Mouse (Mus musculus) midbrain, postnatal 0 days (tissue): ENCODE data around the gene Rtbdn. TPM values are rescaled to one million over a fixed set of nuclear protein-coding genes. Genes with fewer than 3 reads are reported as not detected.

ENCODE experiments used
- ATAC-seq: fragments of 200-750 bp; cut with Nextera tagmentation; 2 replicates; pipeline ENCODE4 v1.8.0; 2017; ENCODE audit warnings: moderate number of reproducible peaks, mild to moderate bottlenecking, moderate TSS enrichment, moderate library complexity; ENCODE audit not compliant: low FRiP score
- DNase-seq: peaks from one replicate; pipeline ENCODE4 v3.0.0-alpha.2; 2015; ENCODE audit warnings: low spot score
- H3K27ac ChIP-seq: fragments of 300-500 bp; sonication (generic); 2 replicates; pipeline ENCODE4 v1.5.1; 2014; ENCODE audit warnings: low read depth, mild to moderate bottlenecking, low read length, mixed read lengths
- H3K27me3 ChIP-seq: fragments of 300-500 bp; sonication (generic); 2 replicates; pipeline ENCODE4 v1.6.1; 2014; ENCODE audit warnings: low read length, control low read depth, mixed read lengths; ENCODE audit not compliant: insufficient read depth
- H3K36me3 ChIP-seq: fragments of 300-500 bp; sonication (generic); 2 replicates; pipeline ENCODE4 v1.6.1; 2014; ENCODE audit warnings: low read length, control low read depth, mixed read lengths; ENCODE audit not compliant: insufficient read depth
- H3K4me1 ChIP-seq: fragments of 300-500 bp; sonication (generic); 2 replicates; pipeline ENCODE4 v1.6.1; 2014; ENCODE audit warnings: mild to moderate bottlenecking, control low read depth, antibody characterized with exemption, low read length, mixed read lengths; ENCODE audit not compliant: insufficient read depth
- H3K4me2 ChIP-seq: fragments of 300-500 bp; sonication (generic); 2 replicates; pipeline ENCODE4 v1.6.1; 2014; ENCODE audit warnings: low read depth, mild to moderate bottlenecking, low read length, mixed read lengths; ENCODE audit not compliant: poor library complexity, severe bottlenecking
- H3K4me3 ChIP-seq: fragments of 300-500 bp; sonication (generic); 2 replicates; pipeline ENCODE4 v1.5.1; 2014; ENCODE audit warnings: low read depth, mild to moderate bottlenecking, low read length, moderate library complexity
- H3K9ac ChIP-seq: fragments of 300-500 bp; sonication (generic); replicated peaks from 2 replicates; pipeline ENCODE4 v1.6.1; 2014; ENCODE audit warnings: mild to moderate bottlenecking, low read length, moderate library complexity, mixed read lengths; ENCODE audit not compliant: poor library complexity, severe bottlenecking
- H3K9me3 ChIP-seq: fragments of 300-500 bp; sonication (generic); 2 replicates; pipeline ENCODE4 v1.6.1; 2016; ENCODE audit warnings: low read length, control low read depth
- CTCF ChIP-seq: IDR thresholded peaks from 2 replicates; pipeline ENCODE4 v1.5.1; 2016; ENCODE audit warnings: antibody characterized with exemption, mild to moderate bottlenecking
- WGBS: fragments of 180-500 bp; shearing (Covaris S2); extraction: QIAGEN DNeasy Blood & Tissue Kit; methylation state at CpG from one replicate; pipeline ENCODE4 v1.1.7; 2014; 5-methylcytosine and 5-hydroxymethylcytosine counted together
- microRNA-seq: library from miRNA; unstranded; fragments of <30 nt; microRNA quantifications from one replicate; pipeline ENCODE4, GENCODE M21; 2016; ENCODE audit warnings: borderline number of aligned reads
- polyA plus RNA-seq: library from polyadenylated mRNA; unstranded; fragments of >200 nt; fragmentation: Nextera tagmentation; extraction: Ambion mirVana; gene quantifications from 2 replicates; pipeline ENCODE4 v1.2.1, GENCODE M21; 2015
- total RNA-seq: library from RNA; depleted of rRNA; stranded (reverse); fragments of >200 nt; gene quantifications from 2 replicates; pipeline ENCODE4 v1.2.3, GENCODE M21; 2014; rRNA removed

The Rtbdn gene
- total and polyA plus RNA-seq, 2 experiments from 2014 or later = 4.5 to 5.3 TPM

DNA sequence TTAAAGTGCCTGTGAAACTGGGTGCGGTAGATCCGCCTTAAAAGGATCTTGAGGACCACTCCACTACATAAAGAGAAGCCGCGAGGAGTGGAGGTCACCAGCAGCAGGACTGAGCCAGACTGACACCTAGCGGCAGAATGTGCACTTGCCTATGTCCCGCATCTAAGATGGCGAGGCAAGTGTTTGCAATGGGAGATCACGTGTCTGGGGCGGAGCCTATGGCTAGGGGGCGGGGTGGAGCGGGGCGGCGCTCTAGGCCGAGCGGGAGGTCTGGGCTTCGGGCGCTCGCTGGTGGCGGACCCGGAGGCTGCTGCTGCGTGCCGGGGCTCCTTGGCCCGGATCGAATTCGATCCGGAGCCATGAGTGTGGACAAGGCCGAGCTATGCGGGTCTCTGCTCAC, 43.6 kb downstream of the Rtbdn start, which contains the start of gene Hook2:
Gene Hook2, plus strand, starts transcription at position 255 of the 400 bp plus-strand sequence.
- WGBS = 0% methylated on average over 26 of the region's 28 CpGs

DNA sequence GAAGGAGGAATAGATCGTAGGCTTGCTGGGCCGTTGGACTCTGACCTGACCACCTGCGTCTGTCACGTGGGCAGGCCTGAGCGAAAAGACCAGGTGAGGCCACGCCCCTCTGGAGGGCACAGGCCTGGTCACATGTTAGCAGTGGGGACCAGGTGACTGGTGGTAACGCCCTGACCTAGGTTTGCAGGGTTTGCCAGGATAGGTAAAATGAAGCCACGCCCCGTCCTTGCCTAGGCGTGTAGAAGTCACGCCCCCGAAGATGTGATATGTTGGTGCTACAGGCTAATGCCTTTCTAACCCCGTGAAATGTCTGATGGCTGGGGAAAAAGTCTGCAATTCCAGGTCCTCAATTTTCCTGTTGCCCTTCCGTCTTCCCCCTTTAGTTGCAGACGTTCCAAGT, 44.0 kb downstream of the Rtbdn start:
- ATAC-seq (peak; percentile 59), DNase-seq (peak; percentile 75)
- peak overlapping the region; percentile 91 for H3K9ac ChIP-seq
- WGBS = 5% methylated on average over 15 of the region's 15 CpGs
- H3K27ac ChIP-seq = peak overlapping the region; percentile 72
- H3K4me2 ChIP-seq = peak overlapping the region; percentile 91
- H3K4me1 ChIP-seq = peaks cover 5% of the 10 kb centered on the region; the same call in 1 of the 2 replicates
- H3K36me3 ChIP-seq = 0 out of 2 replicates have a peak, but pooled peaks cover 14% of the 10 kb centered on the region
- no peaks in the 10 kb centered on the region for H3K27me3 ChIP-seq
- no peaks in the 10 kb centered on the region for H3K9me3 ChIP-seq
- H3K4me3 ChIP-seq = peak overlapping the region; percentile 59
- no peak for TF ChIP-seq CTCF

More for the DNA sequence above, 43.6 kb downstream of the Rtbdn start, which contains the start of gene Hook2:
- peak within 1 kb of the TSS; percentile 91 for H3K4me2 ChIP-seq
- H3K4me3 ChIP-seq = peak within 1 kb of the TSS; percentile 59
- H3K9me3 ChIP-seq = no peaks in the 10 kb centered on the region
- H3K36me3 ChIP-seq = 0 out of 2 replicates have a peak, but pooled peaks cover 10% of the 10 kb centered on the region
- ATAC-seq = peak; percentile 89
- peak; percentile 98 for TF ChIP-seq CTCF
- no peaks in the 10 kb centered on the region for H3K27me3 ChIP-seq
- H3K9ac ChIP-seq = peak within 1 kb of the TSS; percentile 91
- peaks cover 5% of the 10 kb centered on the region; the same call in 1 of the 2 replicates for H3K4me1 ChIP-seq
- peak within 1 kb of the TSS; percentile 72 for H3K27ac ChIP-seq
- DNase-seq = peak; percentile 99

DNA sequence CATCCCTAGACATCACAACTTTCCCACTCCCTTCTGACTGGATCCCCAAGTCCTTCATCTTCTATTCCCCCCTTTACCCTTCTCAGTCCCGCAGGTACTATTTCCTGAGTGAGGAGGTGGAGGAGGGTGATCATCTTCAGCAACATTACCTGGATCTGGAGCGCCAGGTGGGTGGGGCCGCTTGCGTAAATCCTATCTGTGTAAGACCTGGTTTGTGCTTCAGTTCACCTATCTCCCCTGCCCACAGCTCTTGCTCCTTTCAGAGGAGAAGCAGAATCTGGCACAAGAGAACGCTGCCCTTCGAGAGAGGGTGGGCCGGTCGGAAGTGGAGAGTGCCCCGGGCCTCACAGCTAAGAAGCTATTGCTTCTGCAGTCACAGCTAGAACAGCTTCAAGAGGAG, 47.6 kb downstream of the Rtbdn start:
- Histone ChIP-seq H3K9ac (no peak overlapping the region), H3K4me1 (peaks cover 5% of the 10 kb centered on the region; the same call in 1 of the 2 replicates), H3K27me3 (no peaks in the 10 kb centered on the region), H3K9me3 (no peaks in the 10 kb centered on the region), H3K4me2 (no peak overlapping the region), H3K36me3 (peaks cover 14% of the 10 kb centered on the region; the same call in 1 of the 2 replicates), H3K4me3 (no peak overlapping the region), H3K27ac (no peak overlapping the region)
- ATAC-seq (no peak), DNase-seq (no peak)
- TF ChIP-seq CTCF = no peak
- 96% methylated on average over 9 of the region's 9 CpGs for WGBS

DNA sequence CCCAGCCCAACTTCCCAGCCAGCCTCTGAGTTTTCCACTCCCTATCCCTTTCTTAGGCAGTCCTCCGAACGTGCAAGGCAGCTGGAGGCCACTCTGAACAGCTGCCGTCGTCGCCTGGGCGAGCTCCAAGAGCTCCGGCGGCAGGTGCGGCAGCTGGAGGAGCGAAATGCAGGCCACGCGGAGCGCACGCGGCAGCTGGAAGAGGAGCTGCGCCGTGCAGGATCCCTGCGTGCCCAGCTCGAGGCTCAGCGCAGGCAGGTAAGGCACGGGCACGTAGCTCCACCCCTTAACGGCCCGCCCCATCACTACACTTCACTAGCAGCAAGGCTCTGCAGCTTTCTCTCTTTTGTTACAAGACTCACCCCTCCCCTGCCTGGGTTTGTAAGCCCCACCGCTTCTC, 48.9 kb downstream of the Rtbdn start:
- no peak overlapping the region for H3K4me3 ChIP-seq
- 24% methylated on average over 25 of the region's 25 CpGs for WGBS
- H3K27ac ChIP-seq = no peak overlapping the region
- DNase-seq = peak; percentile 40
- H3K36me3 ChIP-seq = peaks cover 14% of the 10 kb centered on the region; the same call in 1 of the 2 replicates
- no peaks in the 10 kb centered on the region for H3K9me3 ChIP-seq
- no peak for ATAC-seq
- no peak overlapping the region for H3K9ac ChIP-seq
- TF ChIP-seq CTCF = no peak
- H3K4me1 ChIP-seq = peaks cover 5% of the 10 kb centered on the region; the same call in 1 of the 2 replicates
- no peak overlapping the region for H3K4me2 ChIP-seq
- H3K27me3 ChIP-seq = no peaks in the 10 kb centered on the region

DNA sequence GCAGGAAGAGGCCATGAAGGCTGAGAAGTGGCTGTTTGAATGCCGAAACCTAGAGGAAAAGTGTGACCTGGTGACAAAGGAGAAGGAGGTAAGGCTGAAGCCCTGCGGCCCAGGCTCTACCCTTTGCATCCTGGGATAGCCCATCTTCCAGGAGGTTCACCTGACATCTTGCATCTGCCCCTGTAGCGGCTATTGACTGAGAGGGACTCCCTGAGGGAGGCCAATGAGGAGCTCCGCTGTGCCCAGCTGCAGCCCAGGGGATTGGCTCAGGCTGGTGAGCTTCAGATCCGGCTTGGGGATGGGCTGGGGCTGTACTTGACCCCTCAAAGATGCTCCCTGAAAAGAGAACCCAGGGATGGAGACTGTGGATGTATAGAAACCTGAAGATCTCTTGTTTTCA, 50.2 kb downstream of the Rtbdn start:
- WGBS = 82% methylated on average over 5 of the region's 5 CpGs
- TF ChIP-seq CTCF = no peak
- H3K4me1 ChIP-seq = no peaks in the 10 kb centered on the region

DNA sequence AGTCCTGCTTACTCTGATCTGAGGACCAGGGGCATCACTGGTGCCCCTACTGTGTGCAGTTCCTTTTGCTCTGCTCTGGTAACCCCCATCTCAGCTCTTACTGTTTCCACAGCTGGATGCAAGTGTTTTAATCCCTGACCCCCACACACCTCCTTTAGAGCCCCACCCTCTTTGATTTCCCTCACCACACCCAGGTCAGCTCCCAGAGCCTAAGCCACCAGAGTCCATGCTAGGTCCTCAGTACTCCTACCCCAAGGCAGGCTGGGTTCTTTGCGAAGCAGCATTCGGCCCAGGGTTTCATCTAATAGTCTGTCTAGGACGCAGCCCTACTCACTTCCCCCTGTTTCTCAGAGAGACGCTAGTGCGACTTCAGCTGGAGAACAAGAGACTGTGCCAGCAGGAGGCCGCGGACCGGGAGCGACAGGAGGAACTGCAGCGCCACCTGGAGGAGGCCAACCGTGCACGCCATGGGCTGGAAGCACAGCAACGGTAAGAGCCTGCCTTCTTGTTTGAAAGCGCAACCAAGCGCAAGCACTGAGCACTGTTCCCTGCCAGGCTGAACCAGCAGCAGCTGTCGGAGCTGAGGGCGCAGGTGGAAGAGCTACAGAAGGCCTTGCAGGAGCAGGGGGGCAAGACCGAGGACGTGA, 51.0 kb downstream of the Rtbdn start:
- no peaks in the 10 kb centered on the region for H3K27me3 ChIP-seq
- TF ChIP-seq CTCF = peak; percentile 88
- H3K9me3 ChIP-seq = no peaks in the 10 kb centered on the region
- no peak overlapping the region for H3K27ac ChIP-seq
- H3K36me3 ChIP-seq = peaks cover 23% of the 10 kb centered on the region; the same call in 1 of the 2 replicates
- peak overlapping the region; percentile 10; the same call in 1 of the 2 replicates for H3K4me2 ChIP-seq
- H3K4me1 ChIP-seq = no peaks in the 10 kb centered on the region
- no peak overlapping the region for H3K4me3 ChIP-seq
- 5% methylated on average over 19 of the region's 19 CpGs for WGBS
- peak; percentile 48 for ATAC-seq
- DNase-seq = peak; percentile 90
- H3K9ac ChIP-seq = 0 out of 2 replicates have a peak overlapping the region, but pooled peaks have one; percentile 8

More for the DNA sequence above, 50.2 kb downstream of the Rtbdn start:
- no peaks in the 10 kb centered on the region for H3K27me3 ChIP-seq
- H3K4me3 ChIP-seq = no peak overlapping the region
- ATAC-seq = no peak
- H3K9ac ChIP-seq = no peak overlapping the region
- no peak for DNase-seq
- no peak overlapping the region for H3K27ac ChIP-seq
- no peaks in the 10 kb centered on the region for H3K9me3 ChIP-seq
- peaks cover 18% of the 10 kb centered on the region; the same call in 1 of the 2 replicates for H3K36me3 ChIP-seq
- no peak overlapping the region for H3K4me2 ChIP-seq

Small RNA genes within 50 kb of the gene (microRNA-seq; reads per million reads assigned to microRNA genes)
- not detected for gene Gm24197

Other genes starting within 250 kb of the Rtbdn start
- gene Lyl1, start 245.5 kb upstream of the Rtbdn start, total RNA-seq = 4.6 and 4.8 TPM in 2 replicates
- gene Lyl1, start 245.5 kb upstream of the Rtbdn start, polyA plus RNA-seq = 2.0 and 2.8 TPM in 2 replicates
- gene G430095P16Rik, start 224.0 kb upstream of the Rtbdn start, total RNA-seq = not detected in 2 replicates
- gene G430095P16Rik, start 224.0 kb upstream of the Rtbdn start, polyA plus RNA-seq = 0.39 and 0.71 TPM in 2 replicates
- 40.1 and 62.5 TPM in 2 replicates for gene Nfix, start 146.6 kb upstream of the Rtbdn start, total RNA-seq
- 41.7 and 53.7 TPM in 2 replicates for gene Nfix, start 146.6 kb upstream of the Rtbdn start, polyA plus RNA-seq
- 7.6 and 7.7 TPM in 2 replicates for gene Dand5, start 124.2 kb upstream of the Rtbdn start, total RNA-seq
- gene Dand5, start 124.2 kb upstream of the Rtbdn start, polyA plus RNA-seq = 12.6 and 14.5 TPM in 2 replicates
- 27.5 and 28.2 TPM in 2 replicates for gene Gadd45gip1, start 115.5 kb upstream of the Rtbdn start, total RNA-seq
- 42.9 and 45.1 TPM in 2 replicates for gene Gadd45gip1, start 115.5 kb upstream of the Rtbdn start, polyA plus RNA-seq
- 43.8 and 57.5 TPM in 2 replicates for gene Rad23a, start 106.3 kb upstream of the Rtbdn start, total RNA-seq
- 83.5 and 88.3 TPM in 2 replicates for gene Rad23a, start 106.3 kb upstream of the Rtbdn start, polyA plus RNA-seq
- 369 and 436 TPM in 2 replicates for gene Calr, start 100.1 kb upstream of the Rtbdn start, total RNA-seq
- 444 and 445 TPM in 2 replicates for gene Calr, start 100.1 kb upstream of the Rtbdn start, polyA plus RNA-seq
- 74.8 and 84.6 TPM in 2 replicates for gene Farsa, start 90.0 kb upstream of the Rtbdn start, total RNA-seq
- 92.7 and 103 TPM in 2 replicates for gene Farsa, start 90.0 kb upstream of the Rtbdn start, polyA plus RNA-seq
- gene Syce2, start 74.9 kb upstream of the Rtbdn start, total RNA-seq = 29.5 and 31.7 TPM in 2 replicates
- gene Syce2, start 74.9 kb upstream of the Rtbdn start, polyA plus RNA-seq = 56.2 and 61.4 TPM in 2 replicates
- 22.1 and 30.5 TPM in 2 replicates for gene Gcdh, start 53.1 kb upstream of the Rtbdn start, total RNA-seq
- gene Gcdh, start 53.1 kb upstream of the Rtbdn start, polyA plus RNA-seq = 33.2 and 35.3 TPM in 2 replicates
- 0.52 TPM in 1 of 2 replicates, not detected in the other for gene Klf1, start 45.1 kb upstream of the Rtbdn start, total RNA-seq
- 0.36 and 0.52 TPM in 2 replicates for gene Klf1, start 45.1 kb upstream of the Rtbdn start, polyA plus RNA-seq
- gene Dnase2a, start 38.4 kb upstream of the Rtbdn start, total RNA-seq = 4.3 and 5.7 TPM in 2 replicates
- gene Dnase2a, start 38.4 kb upstream of the Rtbdn start, polyA plus RNA-seq = 6.7 and 8.2 TPM in 2 replicates
- 85.9 and 92.0 TPM in 2 replicates for gene Mast1, start 9.6 kb upstream of the Rtbdn start, total RNA-seq
- gene Mast1, start 9.6 kb upstream of the Rtbdn start, polyA plus RNA-seq = 79.8 and 89.0 TPM in 2 replicates
- not detected in 2 replicates for gene Gm49661, start 22.4 kb downstream of the Rtbdn start, total RNA-seq
- gene Gm49661, start 22.4 kb downstream of the Rtbdn start, polyA plus RNA-seq = not detected in 2 replicates
- gene Prdx2, start 22.6 kb downstream of the Rtbdn start, total RNA-seq = 720 and 802 TPM in 2 replicates
- gene Prdx2, start 22.6 kb downstream of the Rtbdn start, polyA plus RNA-seq = 904 and 934 TPM in 2 replicates
- gene Rnaseh2a, start 22.8 kb downstream of the Rtbdn start, total RNA-seq = 40.5 and 48.9 TPM in 2 replicates
- gene Rnaseh2a, start 22.8 kb downstream of the Rtbdn start, polyA plus RNA-seq = 36.5 and 39.7 TPM in 2 replicates
- 11.3 and 15.9 TPM in 2 replicates for gene Junb, start 31.7 kb downstream of the Rtbdn start, total RNA-seq
- 5.3 and 6.1 TPM in 2 replicates for gene Junb, start 31.7 kb downstream of the Rtbdn start, polyA plus RNA-seq
- gene Hook2, start 43.6 kb downstream of the Rtbdn start, total RNA-seq = 21.4 and 32.5 TPM in 2 replicates
- gene Hook2, start 43.6 kb downstream of the Rtbdn start, polyA plus RNA-seq = 40.1 and 41.3 TPM in 2 replicates
- 0.47 TPM in 1 of 2 replicates, not detected in the other for gene Best2, start 67.5 kb downstream of the Rtbdn start, total RNA-seq
- gene Best2, start 67.5 kb downstream of the Rtbdn start, polyA plus RNA-seq = 0.15 and 0.27 TPM in 2 replicates
- gene Asna1, start 78.3 kb downstream of the Rtbdn start, total RNA-seq = 123 and 172 TPM in 2 replicates
- gene Asna1, start 78.3 kb downstream of the Rtbdn start, polyA plus RNA-seq = 137 and 151 TPM in 2 replicates
- 266 and 292 TPM in 2 replicates for gene Trir, start 79.8 kb downstream of the Rtbdn start, total RNA-seq
- gene Trir, start 79.8 kb downstream of the Rtbdn start, polyA plus RNA-seq = 144 and 145 TPM in 2 replicates
- gene Tnpo2, start 89.9 kb downstream of the Rtbdn start, total RNA-seq = 173 and 174 TPM in 2 replicates
- 53.5 and 53.7 TPM in 2 replicates for gene Tnpo2, start 89.9 kb downstream of the Rtbdn start, polyA plus RNA-seq
- 113 and 120 TPM in 2 replicates for gene Fbxw9, start 113.1 kb downstream of the Rtbdn start, total RNA-seq
- gene Fbxw9, start 113.1 kb downstream of the Rtbdn start, polyA plus RNA-seq = 92.1 and 97.1 TPM in 2 replicates
- gene Gm5741, start 121.0 kb downstream of the Rtbdn start, total RNA-seq = not detected in 2 replicates
- gene Gm5741, start 121.0 kb downstream of the Rtbdn start, polyA plus RNA-seq = 2.2 TPM in 1 of 2 replicates, not detected in the other
- gene Dhps, start 124.8 kb downstream of the Rtbdn start, total RNA-seq = 66.3 and 77.1 TPM in 2 replicates
- gene Dhps, start 124.8 kb downstream of the Rtbdn start, polyA plus RNA-seq = 128 and 129 TPM in 2 replicates
- 92.6 and 105 TPM in 2 replicates for gene Wdr83os, start 133.7 kb downstream of the Rtbdn start, total RNA-seq
- 129 and 137 TPM in 2 replicates for gene Wdr83os, start 133.7 kb downstream of the Rtbdn start, polyA plus RNA-seq
- 27.4 and 34.1 TPM in 2 replicates for gene Wdr83, start 134.3 kb downstream of the Rtbdn start, total RNA-seq
- 37.0 and 39.9 TPM in 2 replicates for gene Wdr83, start 134.3 kb downstream of the Rtbdn start, polyA plus RNA-seq
- gene Man2b1, start 136.3 kb downstream of the Rtbdn start, total RNA-seq = 29.7 and 33.7 TPM in 2 replicates
- 18.7 and 19.7 TPM in 2 replicates for gene Man2b1, start 136.3 kb downstream of the Rtbdn start, polyA plus RNA-seq
- gene Zfp791, start 176.1 kb downstream of the Rtbdn start, total RNA-seq = 2.6 and 4.9 TPM in 2 replicates
- 2.3 and 2.7 TPM in 2 replicates for gene Zfp791, start 176.1 kb downstream of the Rtbdn start, polyA plus RNA-seq
- gene Cks1brt, start 204.9 kb downstream of the Rtbdn start, total RNA-seq = not detected in 2 replicates
- gene Cks1brt, start 204.9 kb downstream of the Rtbdn start, polyA plus RNA-seq = not detected in 2 replicates